Mouse (Mus musculus) small intestine, adult 10 weeks (tissue): Measurements from ENCODE around the gene Cxcl15. TPM values are rescaled to one million over a fixed set of nuclear protein-coding genes. Genes with fewer than 3 reads are reported as not detected.

ENCODE experiments used
- polyA plus RNA-seq: library from polyadenylated mRNA; stranded (reverse); fragments of 350-450 nt; fragmentation: Illumina TruSeq; extraction: RNeasy Lipid Tissue Mini Kit (QIAGEN cat#74804); gene quantifications from one replicate; pipeline ENCODE4 v1.2.3, GENCODE M21; 2014; ENCODE audit warnings: low replicate concordance

Cxcl15 gene
- polyA plus RNA-seq: 2.3 TPM

DNA sequence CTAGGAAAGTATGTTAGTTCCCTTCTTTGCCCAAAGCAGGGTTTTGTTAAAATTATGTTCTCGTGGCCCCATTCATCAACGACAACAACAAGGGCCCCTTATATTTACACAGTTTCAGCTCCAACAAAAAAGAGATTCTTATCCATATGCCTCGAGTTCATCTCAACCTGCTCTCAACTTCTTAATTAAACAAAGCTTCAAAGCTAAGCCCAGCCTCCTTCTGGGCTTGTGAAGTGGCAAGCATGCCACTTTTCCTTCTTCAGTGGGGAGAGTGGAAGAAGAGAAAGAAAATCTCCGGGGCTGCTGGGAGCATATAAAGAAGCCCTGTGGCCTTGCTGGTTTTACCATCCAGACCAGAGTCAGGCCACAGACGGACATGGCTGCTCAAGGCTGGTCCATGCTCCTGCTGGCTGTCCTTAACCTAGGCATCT, at the start of gene Cxcl15:
Gene Cxcl15 (plus strand): TSS at position 340 of the 431 bp plus-strand sequence.

DNA sequence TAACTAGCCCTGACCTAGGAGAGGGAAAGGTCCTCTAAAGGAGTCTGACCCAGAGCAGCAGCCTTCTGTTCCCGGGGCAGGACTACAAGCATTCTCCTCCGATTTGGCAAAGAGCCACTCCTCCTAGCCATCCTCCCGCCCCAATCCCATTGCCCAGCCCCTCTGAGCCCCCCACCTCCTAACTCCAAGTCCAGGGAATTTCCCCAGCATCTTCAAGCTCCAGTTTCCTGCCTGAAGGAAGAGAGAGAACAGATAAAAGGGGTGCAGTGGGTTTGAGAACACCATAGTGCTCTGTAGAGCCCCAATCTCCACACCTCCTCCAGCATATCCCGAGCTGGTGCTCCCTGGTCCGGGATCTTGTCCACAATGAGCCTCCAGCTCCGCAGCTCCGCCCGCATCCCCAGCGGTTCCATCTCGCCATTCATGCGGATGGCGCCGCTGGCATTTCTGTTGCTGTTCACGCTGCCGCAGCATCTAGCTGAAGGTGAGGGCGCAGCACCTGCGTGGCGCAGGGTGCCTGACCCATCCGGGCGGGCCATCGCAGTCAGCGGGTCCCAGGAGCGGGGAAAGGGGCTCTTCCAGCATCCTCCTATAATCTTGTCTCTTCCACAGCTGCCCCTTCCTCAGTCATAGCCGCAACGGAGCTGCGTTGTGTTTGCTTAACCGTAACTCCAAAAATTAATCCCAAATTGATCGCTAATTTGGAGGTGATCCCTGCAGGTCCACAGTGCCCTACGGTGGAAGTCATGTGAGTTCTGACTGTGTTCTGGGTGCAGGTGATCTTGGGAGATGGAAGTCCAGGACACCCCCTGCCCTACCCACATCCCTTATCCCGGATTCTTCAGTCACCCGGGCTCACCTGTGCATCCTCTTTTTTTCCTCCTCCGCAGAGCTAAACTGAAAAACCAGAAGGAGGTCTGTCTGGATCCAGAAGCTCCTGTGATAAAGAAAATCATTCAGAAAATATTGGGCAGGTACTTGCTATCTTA, 35.0 kb upstream of the Cxcl15 start, which contains the start of gene Cxcl5:
Gene Cxcl5 (plus strand): TSS at position 284 of the 989 bp plus-strand sequence.

DNA sequence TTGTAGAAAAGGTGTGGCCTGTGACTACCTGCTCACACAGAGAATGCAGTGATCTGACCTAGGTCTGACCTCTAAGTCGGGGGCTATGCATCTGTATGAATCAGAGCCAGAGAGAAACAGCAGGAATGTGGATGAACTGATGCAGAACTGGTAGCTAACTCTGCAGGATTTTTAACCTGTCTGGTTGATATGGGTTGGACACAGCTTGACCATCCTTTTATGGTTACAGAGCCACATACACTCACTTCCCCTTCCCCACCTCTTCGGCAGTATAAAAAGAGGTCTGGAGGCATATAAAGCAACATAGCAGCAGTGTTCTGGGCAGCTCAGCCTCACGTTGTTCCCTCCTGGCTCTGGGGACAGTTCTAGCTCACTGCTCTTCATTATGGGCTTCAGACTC, 26.1 kb upstream of the Cxcl15 start, which contains the start of gene Ppbp:
Gene Ppbp (plus strand): TSS at position 301 of the 400 bp plus-strand sequence.

DNA sequence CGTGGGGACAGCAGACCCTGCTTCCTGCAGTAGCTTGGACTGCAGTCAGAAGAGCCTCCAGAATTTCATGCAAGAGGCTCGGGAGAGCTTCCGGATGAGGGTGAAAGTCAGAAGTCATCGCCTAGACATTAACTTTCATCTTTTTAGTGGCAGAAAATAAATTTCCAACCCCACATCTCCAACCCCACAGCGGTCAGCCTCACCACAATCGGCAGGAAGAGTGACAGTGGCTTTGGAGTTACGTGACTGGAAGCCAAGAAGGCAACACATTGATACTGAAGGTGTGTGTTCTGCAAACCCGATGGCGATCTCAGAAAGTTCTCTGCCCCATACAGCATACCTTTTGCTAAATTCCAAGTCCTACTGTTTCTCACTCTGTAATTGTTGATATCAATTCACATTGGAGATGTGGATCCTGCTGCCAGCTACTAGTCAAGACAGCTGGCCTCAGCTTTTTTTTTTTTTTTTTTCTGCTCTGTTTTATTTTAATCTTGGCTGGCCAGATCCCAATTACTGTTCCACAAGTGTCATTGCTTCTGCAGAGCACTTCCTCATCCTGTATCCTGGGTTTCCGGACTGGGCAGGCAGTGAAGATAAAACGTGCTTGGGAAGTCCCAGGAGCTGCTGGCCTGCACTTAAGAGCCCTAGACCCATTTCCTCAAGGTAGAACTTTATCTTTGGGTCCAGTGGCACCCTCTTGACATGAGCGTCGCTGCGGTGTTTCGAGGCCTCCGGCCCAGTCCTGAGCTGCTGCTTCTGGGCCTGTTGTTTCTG, 22.3 kb upstream of the Cxcl15 start, which contains the start of gene Pf4:
Gene Pf4 (plus strand): TSS at position 556 of the 774 bp plus-strand sequence.

DNA sequence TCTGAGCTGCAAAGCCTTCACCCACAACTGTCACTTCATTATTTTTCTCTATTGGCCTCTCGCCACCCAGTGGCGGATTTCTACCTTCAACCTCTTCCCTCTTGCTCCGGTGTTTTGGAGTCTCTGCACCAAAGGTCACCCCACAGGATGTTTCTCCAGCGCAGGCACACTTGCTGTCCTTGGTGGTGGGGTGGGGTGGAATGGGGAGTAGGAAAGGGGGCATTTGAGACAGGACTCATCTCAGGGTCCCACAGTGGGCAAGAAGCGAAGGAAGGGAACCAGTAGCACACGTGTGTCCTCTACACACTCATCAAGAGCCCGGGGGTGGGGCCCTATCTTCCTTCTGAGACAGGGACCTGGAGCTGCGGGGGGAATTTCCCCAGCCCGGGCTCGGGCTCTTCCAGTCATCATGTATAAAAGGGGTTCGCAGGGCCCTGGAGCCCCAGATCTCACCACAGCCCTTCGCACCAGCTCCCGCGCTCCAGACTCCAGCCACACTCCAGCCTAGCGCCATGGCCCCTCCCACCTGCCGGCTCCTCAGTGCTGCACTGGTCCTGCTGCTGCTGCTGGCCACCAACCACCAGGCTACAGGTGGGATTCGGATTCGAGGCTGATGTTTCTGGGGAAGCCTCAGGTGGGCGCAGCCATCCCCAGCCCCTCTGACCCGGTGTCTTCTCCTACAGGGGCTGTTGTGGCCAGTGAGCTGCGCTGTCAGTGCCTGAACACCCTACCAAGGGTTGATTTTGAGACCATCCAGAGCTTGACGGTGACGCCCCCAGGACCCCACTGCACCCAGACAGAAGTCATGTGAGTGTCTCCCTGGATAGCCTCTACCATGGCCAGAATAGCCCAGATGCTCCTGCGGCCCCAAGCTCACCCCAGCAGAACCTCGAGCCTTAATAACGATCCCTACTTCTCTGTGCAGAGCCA, 8.4 kb upstream of the Cxcl15 start, which contains the start of gene Cxcl3:
Gene Cxcl3 (plus strand): TSS at position 445 of the 930 bp plus-strand sequence.

Other genes starting within 250 kb of the Cxcl15 start
- gene 5830473C10Rik, start 233.4 kb upstream of the Cxcl15 start, polyA plus RNA-seq: not detected
- gene Rassf6, start 153.9 kb upstream of the Cxcl15 start, polyA plus RNA-seq: 53.5 TPM
- 3.7 TPM for gene Cxcl5, start 35.2 kb upstream of the Cxcl15 start, polyA plus RNA-seq
- gene Ppbp, start 26.0 kb upstream of the Cxcl15 start, polyA plus RNA-seq: 0.41 TPM
- 7.8 TPM for gene Pf4, start 22.1 kb upstream of the Cxcl15 start, polyA plus RNA-seq
- gene Cxcl3, start 8.4 kb upstream of the Cxcl15 start, polyA plus RNA-seq: not detected
- 0.85 TPM for gene Cxcl1, start 96.7 kb downstream of the Cxcl15 start, polyA plus RNA-seq
- gene Cxcl2, start 109.3 kb downstream of the Cxcl15 start, polyA plus RNA-seq: 1.2 TPM
- 39.7 TPM for gene Mthfd2l, start 136.6 kb downstream of the Cxcl15 start, polyA plus RNA-seq
- not detected for gene Epgn, start 232.9 kb downstream of the Cxcl15 start, polyA plus RNA-seq